Mouse (Mus musculus) midbrain, embryonic 12.5 days (tissue): ENCODE data around the gene Gm15217. TPM values are rescaled to one million over a fixed set of nuclear protein-coding genes. Genes with fewer than 3 reads are reported as not detected.

Experiments
- ATAC-seq: fragments of 200-750 bp; cut with Nextera tagmentation; 2 replicates; pipeline ENCODE4 v1.8.0; 2017; ENCODE audit warnings: low read depth, moderate TSS enrichment, moderate library complexity; ENCODE audit not compliant: low FRiP score
- H3K27ac ChIP-seq: fragments of 300-500 bp; sonication (generic); replicated peaks from 2 replicates; pipeline ENCODE4 v1.5.1; 2016; ENCODE audit warnings: mild to moderate bottlenecking
- H3K27me3 ChIP-seq: fragments of 300-500 bp; sonication (generic); 2 replicates; pipeline ENCODE4 v1.6.1; 2016; ENCODE audit warnings: mild to moderate bottlenecking
- H3K36me3 ChIP-seq: fragments of 300-500 bp; sonication (generic); 2 replicates; pipeline ENCODE4 v1.6.1; 2016
- H3K4me1 ChIP-seq: fragments of 300-500 bp; sonication (generic); 2 replicates; pipeline ENCODE4 v1.6.1; 2016
- H3K4me2 ChIP-seq: fragments of 300-500 bp; sonication (generic); replicated peaks from 2 replicates; pipeline ENCODE4 v1.6.1; 2016; ENCODE audit warnings: mild to moderate bottlenecking, moderate library complexity
- H3K4me3 ChIP-seq: fragments of 300-500 bp; sonication (generic); 2 replicates; pipeline ENCODE4 v1.5.1; 2016; ENCODE audit warnings: mild to moderate bottlenecking
- H3K9ac ChIP-seq: fragments of 300-500 bp; sonication (generic); replicated peaks from 2 replicates; pipeline ENCODE4 v1.6.1; 2016; ENCODE audit warnings: mild to moderate bottlenecking, moderate library complexity
- H3K9me3 ChIP-seq: fragments of 300-500 bp; sonication (generic); 2 replicates; pipeline ENCODE4 v1.6.1; 2016; ENCODE audit warnings: mild to moderate bottlenecking
- WGBS: fragments of 180-500 bp; shearing (Covaris S2); methylation state at CpG from one replicate; pipeline ENCODE4 v1.1.7; 2016; 5-methylcytosine and 5-hydroxymethylcytosine counted together
- polyA plus RNA-seq: library from polyadenylated mRNA; unstranded; fragments of >200 nt; fragmentation: Nextera tagmentation; extraction: Ambion mirVana; gene quantifications from 2 replicates; pipeline ENCODE4 v1.2.1, GENCODE M21; 2016

Gm15217 gene
- polyA plus RNA-seq, 1 experiment from 2014 or later: not detected

GRCm38 (mm10) chr14:46408319-46408718 is 29.1 kb downstream of the Gm15217 start:
- 80% methylated on average over 3 of the region's 3 CpGs for WGBS
- no peak overlapping the region for H3K4me2 ChIP-seq
- H3K4me3 ChIP-seq: no peak overlapping the region
- H3K4me1 ChIP-seq: no peaks in the 10 kb centered on the region
- H3K36me3 ChIP-seq: no peaks in the 10 kb centered on the region
- H3K9ac ChIP-seq: no peak overlapping the region
- no peaks in the 10 kb centered on the region for H3K9me3 ChIP-seq
- ATAC-seq: no peak
- H3K27ac ChIP-seq: no peak overlapping the region
- no peaks in the 10 kb centered on the region for H3K27me3 ChIP-seq

- Histone ChIP-seq H3K36me3 (no peaks in the 10 kb centered on the region), H3K27me3 (no peaks in the 10 kb centered on the region), H3K4me1 (no peaks in the 10 kb centered on the region), H3K4me3 (no peak overlapping the region), H3K9me3 (no peaks in the 10 kb centered on the region), H3K4me2 (no peak overlapping the region), H3K9ac (no peak overlapping the region), H3K27ac (no peak overlapping the region)
- ATAC-seq: no peak
- WGBS: 84% methylated on average over 10 of the region's 10 CpGs
Measured at GRCm38 (mm10) chr14:46409016-46409415, 29.8 kb downstream of the Gm15217 start.

DNA sequence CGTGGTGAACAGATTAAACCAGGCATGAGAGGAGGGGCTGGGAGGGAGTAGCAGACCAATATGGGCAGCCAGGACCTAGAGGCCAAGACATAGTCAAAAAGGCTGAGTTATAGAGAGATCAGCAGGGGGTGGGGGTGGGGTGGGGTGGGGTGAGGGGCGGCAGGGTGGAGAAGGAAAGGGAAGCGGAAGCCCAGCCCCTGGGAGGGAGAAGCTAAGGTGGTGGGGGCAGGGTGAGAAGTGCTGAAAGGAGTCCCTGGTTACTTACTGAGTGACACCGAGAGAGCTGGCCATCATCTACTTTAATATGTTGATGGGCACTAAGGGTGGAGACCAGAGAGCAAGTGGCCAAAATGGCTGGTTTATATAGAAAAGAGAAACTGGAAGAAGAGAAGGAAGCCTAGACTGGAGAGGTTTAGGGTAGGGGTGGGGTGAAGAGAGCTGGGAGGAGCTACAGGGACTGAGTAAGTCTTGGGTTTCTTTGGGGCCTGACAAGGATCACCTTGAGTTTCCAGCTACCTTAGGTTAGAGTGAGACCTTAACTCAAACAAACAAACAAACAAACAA is 31.4 kb downstream of the Gm15217 start:
- ATAC-seq: no peak
- Histone ChIP-seq H3K4me2 (no peak overlapping the region), H3K4me1 (no peaks in the 10 kb centered on the region), H3K4me3 (no peak overlapping the region), H3K27ac (no peak overlapping the region), H3K9me3 (no peaks in the 10 kb centered on the region), H3K27me3 (no peaks in the 10 kb centered on the region), H3K9ac (no peak overlapping the region), H3K36me3 (no peaks in the 10 kb centered on the region)
- 63% methylated on average over 4 of the region's 4 CpGs for WGBS

DNA sequence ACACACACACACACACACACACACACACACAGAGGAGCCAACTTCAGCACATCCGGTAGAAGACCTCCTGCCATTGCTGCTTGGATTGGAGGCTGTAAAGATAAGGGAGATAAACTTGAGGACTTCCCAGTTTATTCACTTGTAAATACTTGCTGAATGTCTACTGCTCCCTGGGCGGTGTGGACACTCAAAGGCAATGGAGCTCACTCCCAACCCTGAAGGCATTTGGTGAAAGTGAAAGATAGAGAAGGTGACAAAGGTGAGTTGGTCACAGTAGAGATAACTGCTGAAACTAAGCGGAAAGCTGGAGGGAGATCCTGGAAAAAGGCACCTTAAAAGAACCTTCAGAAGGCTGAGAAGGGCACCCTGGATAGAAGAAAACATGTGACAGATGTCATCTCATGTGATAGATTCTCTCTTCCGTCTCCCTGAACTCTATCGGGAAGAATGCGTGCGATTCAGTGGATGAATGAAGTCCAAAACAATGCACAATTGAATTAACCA is 33.3 kb downstream of the Gm15217 start:
- no peaks in the 10 kb centered on the region for H3K27me3 ChIP-seq
- no peaks in the 10 kb centered on the region for H3K36me3 ChIP-seq
- H3K27ac ChIP-seq: no peak overlapping the region
- H3K9ac ChIP-seq: no peak overlapping the region
- no peak overlapping the region for H3K4me2 ChIP-seq
- ATAC-seq: no peak
- WGBS: 77% methylated on average over 7 of the region's 7 CpGs
- H3K4me3 ChIP-seq: no peak overlapping the region
- H3K4me1 ChIP-seq: no peaks in the 10 kb centered on the region
- no peaks in the 10 kb centered on the region for H3K9me3 ChIP-seq

DNA sequence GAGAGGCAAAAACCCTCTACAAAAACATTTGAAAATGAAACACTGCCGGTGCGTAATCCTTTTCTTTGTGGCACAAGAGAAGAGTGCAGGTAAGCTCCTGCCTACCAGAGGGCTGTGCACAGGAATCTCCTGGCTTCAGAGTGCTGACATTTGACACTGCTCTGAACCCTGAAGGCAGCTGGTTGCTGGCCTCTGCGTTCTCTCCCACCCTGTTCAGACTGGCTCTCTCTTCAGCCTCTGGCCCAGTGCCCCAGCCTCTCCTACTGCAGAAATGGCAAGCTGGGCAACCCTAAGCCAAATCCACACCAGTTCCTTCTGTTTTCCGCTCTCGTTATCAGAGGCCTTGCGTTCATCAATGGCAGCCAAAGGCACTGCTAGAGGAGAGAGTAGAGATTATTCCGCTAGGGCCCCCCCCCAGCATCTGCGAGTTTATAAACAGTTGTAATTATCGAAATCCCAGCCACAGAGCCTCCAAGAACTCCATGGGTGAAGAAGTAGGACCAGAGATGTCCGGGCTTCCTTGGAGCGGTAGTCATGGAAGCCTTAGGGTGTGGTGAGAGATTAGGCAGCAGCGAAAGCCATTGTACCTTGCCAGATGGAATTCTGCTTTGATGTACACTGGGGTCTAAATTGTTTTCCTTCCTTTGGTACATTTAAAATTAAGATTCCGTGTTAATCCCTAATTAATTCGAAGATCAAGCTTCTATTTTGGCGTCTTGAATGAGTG is 39.3 kb downstream of the Gm15217 start:
- Histone ChIP-seq H3K4me2 (no peak overlapping the region), H3K9me3 (no peaks in the 10 kb centered on the region), H3K9ac (no peak overlapping the region), H3K36me3 (no peaks in the 10 kb centered on the region), H3K27ac (0 out of 2 replicates have a peak overlapping the region, but pooled peaks have one; percentile 20), H3K4me3 (no peak overlapping the region), H3K4me1 (peaks cover 11% of the 10 kb centered on the region), H3K27me3 (no peaks in the 10 kb centered on the region)
- peak; percentile 49; the same call in 1 of the 2 replicates for ATAC-seq
- 46% methylated on average over 15 of the region's 15 CpGs for WGBS

GRCm38 (mm10) chr14:46419269-46419668 is 40.1 kb downstream of the Gm15217 start:
- Histone ChIP-seq H3K4me2 (no peak overlapping the region), H3K27me3 (no peaks in the 10 kb centered on the region), H3K36me3 (no peaks in the 10 kb centered on the region), H3K27ac (no peak overlapping the region), H3K4me1 (peaks cover 11% of the 10 kb centered on the region), H3K9me3 (no peaks in the 10 kb centered on the region), H3K4me3 (no peak overlapping the region), H3K9ac (no peak overlapping the region)
- WGBS: 33% methylated on average over 11 of the region's 11 CpGs
- 0 out of 2 replicates have a peak, but pooled peaks have one; percentile 19 for ATAC-seq

GRCm38 (mm10) chr14:46421823-46422222 is 42.6 kb downstream of the Gm15217 start:
- 84% methylated on average over 3 of the region's 3 CpGs for WGBS
- Histone ChIP-seq H3K9me3 (no peaks in the 10 kb centered on the region), H3K4me2 (no peak overlapping the region), H3K4me3 (no peak overlapping the region), H3K9ac (no peak overlapping the region), H3K4me1 (peaks cover 11% of the 10 kb centered on the region), H3K36me3 (no peaks in the 10 kb centered on the region), H3K27ac (no peak overlapping the region), H3K27me3 (no peaks in the 10 kb centered on the region)
- ATAC-seq: no peak

DNA sequence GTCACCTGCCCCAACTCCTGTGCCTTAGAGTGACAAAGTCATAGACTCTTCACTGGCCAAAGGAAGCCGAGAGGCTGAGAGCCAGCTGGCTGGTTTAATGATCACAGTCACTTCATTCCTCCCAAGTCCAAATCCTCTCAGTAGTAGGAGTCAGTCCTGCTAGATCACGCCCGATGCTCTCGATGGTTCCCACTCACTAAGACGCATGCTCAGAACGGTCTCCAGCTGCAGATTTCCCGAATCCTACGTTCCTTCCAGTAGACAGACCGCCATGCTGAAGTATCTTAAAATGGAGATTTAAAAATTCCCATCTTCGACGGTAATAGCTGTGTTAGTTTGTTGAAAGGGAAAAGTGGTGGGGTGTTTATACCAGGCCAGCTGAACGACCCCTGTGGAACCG is 48.0 kb downstream of the Gm15217 start:
- Histone ChIP-seq H3K36me3 (no peaks in the 10 kb centered on the region), H3K27me3 (no peaks in the 10 kb centered on the region), H3K4me3 (no peak overlapping the region), H3K27ac (no peak overlapping the region), H3K9me3 (no peaks in the 10 kb centered on the region), H3K4me1 (no peaks in the 10 kb centered on the region), H3K9ac (no peak overlapping the region), H3K4me2 (no peak overlapping the region)
- 96% methylated on average over 13 of the region's 13 CpGs for WGBS
- no peak for ATAC-seq

DNA sequence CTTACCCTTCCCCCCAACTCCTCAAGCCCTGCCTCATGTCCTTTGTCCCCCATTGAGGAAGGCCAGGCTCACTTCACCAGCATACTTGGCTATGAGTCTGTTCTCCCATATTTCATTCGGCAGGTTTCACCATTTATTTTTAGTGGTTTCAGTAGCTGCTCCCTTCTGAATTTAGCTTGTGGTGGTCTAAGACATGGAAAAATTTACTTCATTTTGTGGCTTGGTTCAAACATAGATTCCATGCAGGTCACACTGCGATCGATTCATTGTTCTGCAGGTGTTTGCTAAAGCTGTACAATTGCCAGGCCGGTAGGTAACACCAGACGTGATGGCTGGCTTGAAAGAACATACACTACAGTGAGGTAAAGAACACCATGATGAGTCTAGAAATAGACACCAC is 51.0 kb downstream of the Gm15217 start:
- H3K9ac ChIP-seq: no peak overlapping the region
- H3K4me2 ChIP-seq: no peak overlapping the region
- no peak overlapping the region for H3K4me3 ChIP-seq
- H3K36me3 ChIP-seq: no peaks in the 10 kb centered on the region
- H3K9me3 ChIP-seq: no peaks in the 10 kb centered on the region
- H3K4me1 ChIP-seq: no peaks in the 10 kb centered on the region
- no peaks in the 10 kb centered on the region for H3K27me3 ChIP-seq
- 92% methylated on average over 5 of the region's 5 CpGs for WGBS
- no peak for ATAC-seq
- H3K27ac ChIP-seq: no peak overlapping the region

Other genes starting within 250 kb of the Gm15217 start
- gene Bmp4, start 11.3 kb downstream of the Gm15217 start, polyA plus RNA-seq: 9.0 and 12.7 TPM in 2 replicates